Mouse (Mus musculus): ENCODE data around the gene Proz. TPM values are rescaled to one million over a fixed set of nuclear protein-coding genes. Genes with fewer than 3 reads are reported as not detected.

Gene Proz
- polyA plus RNA-seq, 1 experiment from 2014 or later, result 0.50 TPM

DNA sequence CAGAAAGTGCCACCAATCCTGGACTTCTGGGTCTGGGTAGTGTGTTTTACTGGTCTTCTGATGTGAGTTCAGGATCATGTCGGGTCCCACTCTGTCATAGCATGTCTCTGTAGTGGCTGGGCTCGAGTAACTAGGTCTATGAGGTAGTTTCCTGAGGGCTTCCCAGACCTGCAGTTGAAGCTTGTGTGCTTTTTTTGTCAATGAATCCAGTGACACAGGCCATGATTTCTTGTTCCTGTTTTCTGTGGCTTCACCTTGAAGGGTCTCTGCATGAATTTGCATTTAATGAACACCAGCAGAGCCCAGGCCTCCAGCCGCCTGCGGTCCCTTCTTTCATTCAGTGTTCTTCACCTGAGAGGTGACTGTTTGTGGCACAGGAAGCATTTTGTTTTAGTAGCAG lies 52.5 kb downstream of the Proz start:
- Histone ChIP-seq H3K36me3 (peaks cover 42% of the 10 kb centered on the region), H3K4me3 (no peak overlapping the region), H3K27ac (no peak overlapping the region), H3K9me3 (no peaks in the 10 kb centered on the region), H3K4me1 (replicated peaks) (0 out of 2 replicates have a peak, but pooled peaks cover 3% of the 10 kb centered on the region), H3K27me3 (ENCODE audit: insufficient read depth, poor library complexity, severe bottlenecking) (no peaks in the 10 kb centered on the region)
- 93% methylated on average over 4 of the region's 4 CpGs for WGBS
- no peak for DNase-seq (ENCODE audit: low spot score)

DNA sequence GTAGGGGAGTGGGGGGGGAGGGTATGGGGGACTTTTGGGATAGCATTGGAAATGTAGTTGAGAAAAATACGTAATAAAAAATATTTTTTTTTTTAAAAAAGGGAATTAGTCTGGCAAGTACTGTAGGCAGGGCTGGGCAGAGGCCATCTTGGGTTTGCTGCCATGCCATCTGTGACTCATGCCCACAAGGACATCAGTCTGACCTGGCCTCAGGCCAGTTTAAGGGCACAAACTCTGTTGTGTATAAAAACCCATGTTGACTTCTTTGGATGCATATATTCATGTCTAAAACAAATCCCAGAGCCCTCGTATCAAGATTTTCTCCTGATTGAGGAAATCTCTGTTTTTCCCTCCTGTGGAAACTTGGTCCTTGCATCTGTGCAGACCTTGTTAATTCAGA lies 56.4 kb downstream of the Proz start:
- DNase-seq (ENCODE audit: low spot score), result no peak
- WGBS, result 94% methylated on average over 2 of the region's 2 CpGs
- no peak overlapping the region for H3K4me3 ChIP-seq
- H3K27ac ChIP-seq, result no peak overlapping the region
- peaks cover 74% of the 10 kb centered on the region for H3K36me3 ChIP-seq
- H3K9me3 ChIP-seq, result no peaks in the 10 kb centered on the region
- H3K4me1 ChIP-seq (replicated peaks), result no peaks in the 10 kb centered on the region
- H3K27me3 ChIP-seq (ENCODE audit: insufficient read depth, poor library complexity, severe bottlenecking), result no peaks in the 10 kb centered on the region

- Histone ChIP-seq H3K27ac (no peak overlapping the region), H3K4me3 (no peak overlapping the region), H3K36me3 (peaks cover 76% of the 10 kb centered on the region), H3K9me3 (no peaks in the 10 kb centered on the region), H3K27me3 (ENCODE audit: insufficient read depth, poor library complexity, severe bottlenecking) (no peaks in the 10 kb centered on the region), H3K4me1 (replicated peaks) (no peaks in the 10 kb centered on the region)
- WGBS, result 85% methylated on average over 3 of the region's 3 CpGs
- DNase-seq (ENCODE audit: low spot score), result no peak
Measured at GRCm38 (mm10) chr8:13118516-13118915, 57.8 kb downstream of the Proz start.

GRCm38 (mm10) chr8:13120882-13121665 lies 60.4 kb downstream of the Proz start:
- H3K4me1 ChIP-seq (replicated peaks), result no peaks in the 10 kb centered on the region
- H3K4me3 ChIP-seq, result no peak overlapping the region
- no peaks in the 10 kb centered on the region for H3K27me3 ChIP-seq (ENCODE audit: insufficient read depth, poor library complexity, severe bottlenecking)
- H3K27ac ChIP-seq, result no peak overlapping the region
- WGBS, result 87% methylated on average over 7 of the region's 7 CpGs
- peaks cover 80% of the 10 kb centered on the region for H3K36me3 ChIP-seq
- no peaks in the 10 kb centered on the region for H3K9me3 ChIP-seq
- DNase-seq (ENCODE audit: low spot score), result no peak

DNA sequence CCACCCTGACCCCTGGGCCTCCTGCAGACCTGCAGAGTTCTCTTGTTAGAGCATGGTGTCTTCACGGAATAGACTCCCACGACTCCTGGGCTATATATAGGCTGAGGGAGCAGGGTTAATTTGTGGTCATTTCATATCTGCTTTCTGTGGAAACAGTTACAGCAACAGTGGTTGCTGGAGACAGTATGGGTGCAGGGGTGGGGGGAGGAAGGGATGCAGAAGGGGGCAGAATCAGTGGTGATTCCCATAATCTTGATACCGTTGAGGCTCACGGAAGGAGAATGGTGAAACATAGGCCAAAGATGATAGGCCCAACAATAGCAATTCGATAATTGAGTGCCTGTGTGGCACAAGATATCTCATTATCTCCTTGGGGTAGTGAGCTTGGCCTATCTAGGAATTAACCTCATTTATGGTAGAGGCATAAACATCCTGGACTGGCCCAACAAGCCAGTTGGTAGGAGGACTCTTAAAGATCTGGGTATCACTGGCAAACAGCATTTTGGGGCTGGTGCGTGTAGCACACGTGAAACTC lies 62.2 kb downstream of the Proz start:
- Histone ChIP-seq H3K27ac (no peak overlapping the region), H3K27me3 (ENCODE audit: insufficient read depth, poor library complexity, severe bottlenecking) (no peaks in the 10 kb centered on the region), H3K9me3 (no peaks in the 10 kb centered on the region), H3K4me3 (no peak overlapping the region), H3K4me1 (replicated peaks) (no peaks in the 10 kb centered on the region), H3K36me3 (peaks cover 92% of the 10 kb centered on the region)
- WGBS, result 96% methylated on average over 7 of the region's 7 CpGs
- no peak for DNase-seq (ENCODE audit: low spot score)

DNA sequence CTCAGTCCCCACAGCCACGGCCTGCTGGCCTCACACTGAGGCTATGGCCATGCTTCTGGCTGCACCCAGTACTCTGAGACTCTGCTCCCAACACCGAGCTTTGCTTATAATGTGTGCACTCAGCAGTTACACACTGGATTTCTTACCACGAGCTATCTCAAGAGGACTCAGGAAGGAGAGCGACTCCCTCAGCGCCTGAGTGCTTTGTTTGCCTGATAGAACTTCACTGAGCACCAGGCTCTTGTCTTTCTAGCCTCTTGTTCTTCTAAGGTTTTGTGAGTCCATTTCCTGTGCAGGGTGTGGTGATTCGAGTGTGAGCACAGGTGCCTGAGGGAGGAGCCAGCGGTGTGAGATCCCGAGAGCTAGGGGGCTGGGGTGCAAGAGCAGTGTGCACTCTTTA lies 64.2 kb downstream of the Proz start:
- no peak overlapping the region for H3K27ac ChIP-seq
- no peak overlapping the region for H3K4me3 ChIP-seq
- H3K27me3 ChIP-seq (ENCODE audit: insufficient read depth, poor library complexity, severe bottlenecking), result no peaks in the 10 kb centered on the region
- no peak for DNase-seq (ENCODE audit: low spot score)
- peaks cover 93% of the 10 kb centered on the region for H3K36me3 ChIP-seq
- no peaks in the 10 kb centered on the region for H3K9me3 ChIP-seq
- WGBS, result 98% methylated on average over 8 of the region's 8 CpGs
- no peaks in the 10 kb centered on the region for H3K4me1 ChIP-seq (replicated peaks)

Other genes starting within 250 kb of the Proz start
- 31.5 and 46.4 TPM in 2 replicates for gene Mcf2l, start 187.1 kb upstream of the Proz start, polyA plus RNA-seq (2016; fragmentation: Nextera tagmentation; extraction: Ambion mirVana)
- gene F7, start 34.9 kb upstream of the Proz start, polyA plus RNA-seq (2016; fragmentation: Nextera tagmentation; extraction: Ambion mirVana), result 0.10 and 0.34 TPM in 2 replicates
- gene F10, start 23.6 kb upstream of the Proz start, polyA plus RNA-seq (2016; fragmentation: Nextera tagmentation; extraction: Ambion mirVana), result 1.2 TPM in 2 replicates
- gene Pcid2, start 44.5 kb downstream of the Proz start, polyA plus RNA-seq (2016; fragmentation: Nextera tagmentation; extraction: Ambion mirVana), result 58.4 and 63.5 TPM in 2 replicates
- 72.8 and 83.9 TPM in 2 replicates for gene Cul4a, start 44.7 kb downstream of the Proz start, polyA plus RNA-seq (2016; fragmentation: Nextera tagmentation; extraction: Ambion mirVana)
- 218 and 231 TPM in 2 replicates for gene Lamp1, start 98.2 kb downstream of the Proz start, polyA plus RNA-seq (2016; fragmentation: Nextera tagmentation; extraction: Ambion mirVana)
- gene Grtp1, start 139.7 kb downstream of the Proz start, polyA plus RNA-seq (2016; fragmentation: Nextera tagmentation; extraction: Ambion mirVana), result 14.5 and 16.5 TPM in 2 replicates
- 0.25 and 0.73 TPM in 2 replicates for gene Adprhl1, start 193.2 kb downstream of the Proz start, polyA plus RNA-seq (2016; fragmentation: Nextera tagmentation; extraction: Ambion mirVana)
- 25.3 and 27.6 TPM in 2 replicates for gene Dcun1d2, start 227.2 kb downstream of the Proz start, polyA plus RNA-seq (2016; fragmentation: Nextera tagmentation; extraction: Ambion mirVana)
- gene Tmco3, start 227.3 kb downstream of the Proz start, polyA plus RNA-seq (2016; fragmentation: Nextera tagmentation; extraction: Ambion mirVana), result 35.6 and 40.9 TPM in 2 replicates